Mouse (Mus musculus): Measurements from ENCODE around the gene Psd4.

GRCm38 (mm10) chr2:24455057-24455855 is 87.9 kb downstream of the Psd4 start:
- TF ChIP-seq POLR2A (IDR thresholded peaks at IDR 0.05; ENCODE audit: insufficient read depth, low read depth, low read length), result no peak
- TF ChIP-seq CTCF (IDR thresholded peaks at IDR 0.05; ENCODE audit: insufficient read depth, low read depth, low read length), result no peak
